In the genomic region with DNA sequence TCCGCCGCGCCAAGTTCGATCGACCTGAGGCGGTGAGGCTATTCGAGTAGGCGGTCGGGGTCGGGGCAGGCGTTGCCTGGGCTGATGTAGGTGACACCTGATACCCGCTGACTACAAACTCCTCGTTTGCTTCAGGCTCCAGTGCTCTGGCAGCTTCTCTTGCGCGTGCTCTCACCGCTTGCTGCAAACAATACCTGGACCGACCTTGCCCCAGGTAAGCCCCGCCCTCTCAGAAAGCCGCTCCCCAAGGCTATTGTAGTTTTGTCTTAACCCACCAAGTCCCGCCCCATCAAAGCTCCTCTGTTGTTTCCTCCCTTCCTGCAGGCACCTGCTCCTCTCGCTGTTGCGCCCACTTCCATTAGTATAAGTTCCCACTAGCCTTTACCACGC, we compare ENCODE assay signal across 8 mouse cellular contexts. TPM values are rescaled to one million over a fixed set of nuclear protein-coding genes. Genes with fewer than 3 reads are reported as not detected.
DNase-seq lines count a peak whose midpoint lies in the region; ATAC-seq and TF ChIP-seq lines count a peak whose summit lies in the region.

No protein-coding gene starts in this region.

- peak; percentile 54 for ATAC-seq in intestine, embryonic 16.5 days

- H3K27ac ChIP-seq in embryonic facial prominence, embryonic 10.5 days (replicated peaks), result peak overlapping the region; percentile 73
- peak overlapping the region; percentile 87 for H3K27ac ChIP-seq in intestine, embryonic 16.5 days (ENCODE audit: low read length)
- no peak overlapping the region for H3K27ac ChIP-seq in olfactory bulb, adult 2 months (ENCODE audit: insufficient read depth, low read depth, low read length)

- H3K9ac ChIP-seq in intestine, embryonic 16.5 days (ENCODE audit: low read depth, low read length), result peak overlapping the region; percentile 74

- H3K9me3 ChIP-seq in embryonic facial prominence, embryonic 10.5 days, result no peaks in the 10 kb centered on the region
- H3K9me3 ChIP-seq in intestine, embryonic 16.5 days (ENCODE audit: control insufficient read depth, low read length), result no peaks in the 10 kb centered on the region

- WGBS in lung, adult 2 months, result 2% methylated on average over 23 of the region's 23 CpGs
- WGBS in embryonic facial prominence, embryonic 10.5 days, result under 1% methylated on average over 23 of the region's 23 CpGs
- under 1% methylated on average over 23 of the region's 23 CpGs for whole genome bisulfite sequencing in intestine, embryonic 16.5 days
- WGBS in olfactory bulb, adult 2 months, result 1% methylated on average over 23 of the region's 23 CpGs

- TF ChIP-seq CTCF in lung, adult 2 months (IDR thresholded peaks at IDR 0.05; ENCODE audit: insufficient read depth, low read length), result no peak
- no peak for TF ChIP-seq CTCF in olfactory bulb, adult 2 months (IDR thresholded peaks at IDR 0.05; ENCODE audit: insufficient read depth, low read depth, low read length)

- H3K4me2 ChIP-seq in intestine, embryonic 16.5 days (ENCODE audit: low read depth, low read length), result peak overlapping the region; percentile 88

- no peak for DNase-seq in lung, adult 2 months
- no peak for DNase-seq in lung, postnatal 36 days
- DNase-seq in embryonic facial prominence, embryonic 10.5 days (ENCODE audit: low spot score), result no peak
- DNase-seq in urinary bladder, postnatal 10 days (ENCODE audit: low spot score), result no peak
- DNase-seq in adrenal gland, adult (ENCODE audit: inconsistent age in 2 of 2, low spot score in 1 of 2), result no peak
- DNase-seq in kidney, postnatal 36 days, result no peak

- TF ChIP-seq POLR2A in lung, adult 2 months (IDR thresholded peaks at IDR 0.05; ENCODE audit: borderline replicate concordance, extremely low read depth, low read depth, low read length), result no peak
- TF ChIP-seq POLR2A in olfactory bulb, adult 2 months (IDR thresholded peaks at IDR 0.05; ENCODE audit: insufficient read depth, low read depth, low read length), result no peak

- H3K27me3 ChIP-seq in embryonic facial prominence, embryonic 10.5 days (replicated peaks; ENCODE audit: low read depth, poor library complexity, severe bottlenecking), result peaks cover 36% of the 10 kb centered on the region
- no peaks in the 10 kb centered on the region; the same call in 1 of the 2 replicates for H3K27me3 ChIP-seq in intestine, embryonic 16.5 days (replicated peaks; ENCODE audit: control insufficient read depth, insufficient read depth, low read length)

- peaks cover 31% of the 10 kb centered on the region for H3K36me3 ChIP-seq in embryonic facial prominence, embryonic 10.5 days (replicated peaks)
- H3K36me3 ChIP-seq in intestine, embryonic 16.5 days (ENCODE audit: control insufficient read depth, insufficient read depth, low read length), result no peaks in the 10 kb centered on the region

- H3K4me3 ChIP-seq in lung, adult 2 months (replicated peaks; ENCODE audit: extremely low read depth, low read depth, low read length), result peak overlapping the region; percentile 53
- H3K4me3 ChIP-seq in embryonic facial prominence, embryonic 10.5 days, result peak overlapping the region; percentile 72
- H3K4me3 ChIP-seq in intestine, embryonic 16.5 days (ENCODE audit: low read length), result peak overlapping the region; percentile 76
- H3K4me3 ChIP-seq in olfactory bulb, adult 2 months (ENCODE audit: insufficient read depth, low read depth, low read length), result peak overlapping the region; percentile 54

- peaks cover 7% of the 10 kb centered on the region for H3K4me1 ChIP-seq in lung, adult 2 months (ENCODE audit: control insufficient read depth, insufficient read depth, low read length)
- peaks cover 43% of the 10 kb centered on the region for H3K4me1 ChIP-seq in embryonic facial prominence, embryonic 10.5 days
- H3K4me1 ChIP-seq in intestine, embryonic 16.5 days (ENCODE audit: control insufficient read depth, insufficient read depth, low read length), result peaks cover 18% of the 10 kb centered on the region
- peaks cover 20% of the 10 kb centered on the region for H3K4me1 ChIP-seq in olfactory bulb, adult 2 months (ENCODE audit: control insufficient read depth, insufficient read depth, low read length)

RNA-seq across cellular contexts. Expression of a gene that starts 0.3 kb away (rescaled TPM):
- polyA plus RNA-seq in lung, adult 2 months (2012; rRNA removed), result 2.9 and 4.2 TPM in 2 replicates
- 57.5 and 59.4 TPM in 2 replicates for polyA plus RNA-seq in embryonic facial prominence, embryonic 10.5 days (2016; fragmentation: Nextera tagmentation; extraction: Ambion mirVana)
- 21.4 and 22.7 TPM in 2 replicates for polyA plus RNA-seq in intestine, embryonic 16.5 days (2015; fragmentation: Nextera tagmentation; extraction: Ambion mirVana)
- polyA plus RNA-seq in olfactory bulb, adult 2 months (2012; ENCODE audit: insufficient read depth, insufficient read length, low replicate concordance, missing spikeins), result not detected in 2 replicates

RNA-seq across cellular contexts. Expression of a gene that starts 10.4 kb away (rescaled TPM):
- 746 and 1,492 TPM in 2 replicates for polyA plus RNA-seq in lung, adult 2 months (2012; rRNA removed)
- polyA plus RNA-seq in embryonic facial prominence, embryonic 10.5 days (2016; fragmentation: Nextera tagmentation; extraction: Ambion mirVana), result 53.6 and 57.1 TPM in 2 replicates
- polyA plus RNA-seq in intestine, embryonic 16.5 days (2015; fragmentation: Nextera tagmentation; extraction: Ambion mirVana), result 489 and 523 TPM in 2 replicates
- not detected in 2 replicates for polyA plus RNA-seq in olfactory bulb, adult 2 months (2012; ENCODE audit: insufficient read depth, insufficient read length, low replicate concordance, missing spikeins)

RNA-seq across cellular contexts. Expression of a gene that starts 16.5 kb away (rescaled TPM):
- polyA plus RNA-seq in lung, adult 2 months (2012; rRNA removed), result 1,334 and 1,488 TPM in 2 replicates
- 91.8 and 96.4 TPM in 2 replicates for polyA plus RNA-seq in embryonic facial prominence, embryonic 10.5 days (2016; fragmentation: Nextera tagmentation; extraction: Ambion mirVana)
- polyA plus RNA-seq in intestine, embryonic 16.5 days (2015; fragmentation: Nextera tagmentation; extraction: Ambion mirVana), result 124 and 130 TPM in 2 replicates
- polyA plus RNA-seq in olfactory bulb, adult 2 months (2012; ENCODE audit: insufficient read depth, insufficient read length, low replicate concordance, missing spikeins), result not detected in 2 replicates

RNA-seq across cellular contexts. Expression of a gene that starts 29.2 kb away (rescaled TPM):
- polyA plus RNA-seq in lung, adult 2 months (2012; rRNA removed), result 0.52 and 0.60 TPM in 2 replicates
- 11.4 and 12.1 TPM in 2 replicates for polyA plus RNA-seq in embryonic facial prominence, embryonic 10.5 days (2016; fragmentation: Nextera tagmentation; extraction: Ambion mirVana)
- polyA plus RNA-seq in intestine, embryonic 16.5 days (2015; fragmentation: Nextera tagmentation; extraction: Ambion mirVana), result 5.6 and 5.8 TPM in 2 replicates
- not detected in 2 replicates for polyA plus RNA-seq in olfactory bulb, adult 2 months (2012; ENCODE audit: insufficient read depth, insufficient read length, low replicate concordance, missing spikeins)

RNA-seq across cellular contexts. Expression of a gene that starts 58.5 kb away (rescaled TPM):
- 77.4 and 85.3 TPM in 2 replicates for polyA plus RNA-seq in lung, adult 2 months (2012; rRNA removed)
- 20.3 and 21.0 TPM in 2 replicates for polyA plus RNA-seq in embryonic facial prominence, embryonic 10.5 days (2016; fragmentation: Nextera tagmentation; extraction: Ambion mirVana)
- polyA plus RNA-seq in intestine, embryonic 16.5 days (2015; fragmentation: Nextera tagmentation; extraction: Ambion mirVana), result 8.0 TPM in 2 replicates
- not detected in 2 replicates for polyA plus RNA-seq in olfactory bulb, adult 2 months (2012; ENCODE audit: insufficient read depth, insufficient read length, low replicate concordance, missing spikeins)

Comparison
In these comparisons a context has a peak if more than half of its experiments do, and no peak if none do; other contexts are left out.
1. RNA of a gene that starts 10.4 kb away (polyA plus RNA-seq): 746 to 1,492 TPM in lung, adult 2 months, 489 to 523 TPM in intestine, embryonic 16.5 days and 53.6 to 57.1 TPM in embryonic facial prominence, embryonic 10.5 days; not detected in olfactory bulb, adult 2 months; every median in the first group is over 10 times any median in the second.
2. RNA of a gene that starts 16.5 kb away (polyA plus RNA-seq): 1,334 to 1,488 TPM in lung, adult 2 months, 124 to 130 TPM in intestine, embryonic 16.5 days and 91.8 to 96.4 TPM in embryonic facial prominence, embryonic 10.5 days; not detected in olfactory bulb, adult 2 months; every median in the first group is over 10 times any median in the second.
3. Peak in every context shown above with its lines, with median percentiles within 50 percentile points of each other: H3K4me3 ChIP-seq.